ENCODE assay signal across 11 mouse cellular contexts in the genomic region with DNA sequence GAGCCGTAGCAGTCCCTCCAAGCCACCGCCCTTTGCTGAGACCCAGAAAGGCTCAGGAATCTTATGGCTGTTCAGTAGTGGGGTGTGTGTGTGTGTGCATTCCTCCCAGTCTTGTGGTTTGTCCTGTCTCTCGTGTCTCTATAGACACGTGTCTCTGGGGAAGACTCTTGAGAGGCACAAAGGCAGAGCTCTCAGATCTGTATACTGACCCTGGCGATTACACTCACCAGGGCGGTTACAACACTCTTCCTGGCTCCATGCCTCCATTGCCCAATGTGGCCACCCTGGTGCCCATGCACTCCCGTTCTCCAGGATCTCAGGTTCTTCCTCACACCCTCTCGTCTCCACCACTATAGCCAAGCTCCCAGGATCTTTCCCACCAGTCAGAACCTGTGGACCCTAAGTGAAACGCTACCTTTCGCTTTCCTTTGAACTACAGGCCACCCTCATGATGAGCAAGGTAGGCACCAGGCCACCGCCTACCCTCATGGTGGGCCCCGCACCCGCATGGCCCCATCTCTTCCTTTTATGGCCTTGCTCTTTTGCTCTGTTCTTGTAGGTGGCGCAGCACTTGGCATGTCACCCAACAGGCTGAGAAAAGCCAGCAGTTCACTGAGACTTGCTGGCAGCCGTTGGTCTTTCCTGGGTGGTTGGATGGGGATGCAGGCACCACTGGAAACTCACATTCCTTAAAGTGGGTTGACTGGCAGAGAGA.
A peak's percentile ranks its signal among the peaks of the same experiment; 100 is the strongest.
DNase-seq lines count a peak whose midpoint lies in the region; ATAC-seq lines count a peak whose summit lies in the region.
"Had no signal": no experiment of that assay in that cellular context is flagged by ENCODE, and none has a peak within 500 bp of the region (broad histone marks: within the 10 kb centered on the region; RNA-seq: fewer than 3 reads in every experiment).

No protein-coding gene starts in this region.

- no peak overlapping the region for H3K9ac ChIP-seq in kidney, embryonic 14.5 days (ENCODE audit: low read depth, low read length)
- H3K9ac ChIP-seq: hindbrain, embryonic 15.5 days; limb, embryonic 13.5 days had no signal

- no peaks in the 10 kb centered on the region for H3K27me3 ChIP-seq in kidney, embryonic 14.5 days (ENCODE audit: control insufficient read depth, insufficient read depth, low read length)
- H3K27me3 ChIP-seq: hindbrain, embryonic 15.5 days; limb, embryonic 13.5 days had no signal

- no peak overlapping the region for H3K4me2 ChIP-seq in kidney, embryonic 14.5 days (replicated peaks; ENCODE audit: low read depth, low read length)
- H3K4me2 ChIP-seq: hindbrain, embryonic 15.5 days; limb, embryonic 13.5 days had no signal

- H3K4me1 ChIP-seq in kidney, embryonic 14.5 days (ENCODE audit: control insufficient read depth, insufficient read depth, low read length) = peaks cover 16% of the 10 kb centered on the region; the same call in 1 of the 2 replicates

- H3K27ac ChIP-seq in kidney, embryonic 14.5 days (ENCODE audit: low read depth, low read length) = no peak overlapping the region
- H3K27ac ChIP-seq: hindbrain, embryonic 15.5 days; limb, embryonic 13.5 days had no signal

- H3K9me3 ChIP-seq in kidney, embryonic 14.5 days (ENCODE audit: control insufficient read depth, low read length) = no peaks in the 10 kb centered on the region
- H3K9me3 ChIP-seq: hindbrain, embryonic 15.5 days; limb, embryonic 13.5 days had no signal

- no peak for ATAC-seq in kidney, embryonic 14.5 days (ENCODE audit: low FRiP score, low TSS enrichment)

- H3K36me3 ChIP-seq in kidney, embryonic 14.5 days (ENCODE audit: control insufficient read depth, insufficient read depth, low read length) = peaks cover 22% of the 10 kb centered on the region
- H3K36me3 ChIP-seq: hindbrain, embryonic 15.5 days had no signal

- WGBS in kidney, embryonic 14.5 days = 90% methylated on average over 15 of the region's 15 CpGs

- intact Hi-C loops in gastrocnemius, postnatal 14 days (cut with DNase I; ENCODE audit: low total_unique reads) = no loop called here

- no peak overlapping the region for H3K4me3 ChIP-seq in kidney, embryonic 14.5 days (ENCODE audit: low read length)
- H3K4me3 ChIP-seq: hindbrain, embryonic 15.5 days; limb, embryonic 13.5 days had no signal

- DNase-seq in kidney, adult 9 months = peak; percentile 26
- DNase-seq in adipocyte (ENCODE audit: low spot score) = peak; percentile 83
- DNase-seq in gastrocnemius, postnatal 14 days = peak; percentile 41
- DNase-seq in lung, postnatal 36 days = peak; percentile 88
- DNase-seq in embryo, embryonic 10.5 days (ENCODE audit: low spot score) = no peak
- no peak for DNase-seq in spleen, adult 18-20 months
- DNase-seq: cerebellum, adult 11-12 months; thymus, postnatal 36 days had no signal

Comparison
In these comparisons a context has a peak if more than half of its experiments do, and no peak if none do; other contexts are left out.
1. DNase-seq: peak in kidney, adult 9 months (single experiment), adipocyte (single experiment), gastrocnemius, postnatal 14 days (single experiment) and lung, postnatal 36 days (single experiment); none in embryo, embryonic 10.5 days (single experiment) and spleen, adult 18-20 months (0 of 2).